In the genomic region with DNA sequence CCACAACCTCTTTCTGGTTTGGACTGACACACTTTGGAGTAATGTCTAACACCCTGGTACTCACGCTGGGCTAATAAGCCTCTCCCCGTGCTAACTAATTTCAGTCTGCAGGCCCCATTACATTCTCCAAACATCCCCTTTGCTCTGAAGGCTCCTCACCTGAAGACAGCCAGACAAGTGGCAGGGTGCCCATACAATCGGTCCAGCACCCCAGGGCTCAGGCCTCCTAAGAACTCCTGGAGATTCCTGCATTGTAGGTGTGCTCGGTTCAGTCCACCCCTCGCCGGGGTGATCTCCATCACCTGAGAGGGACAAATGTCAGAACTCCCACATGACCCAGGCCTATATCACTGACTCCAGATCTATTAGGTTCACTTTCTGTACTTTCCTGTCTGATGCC, we compare ENCODE assay signal across 10 mouse cellular contexts. TPM values are rescaled to one million over a fixed set of nuclear protein-coding genes. Genes with fewer than 3 reads are reported as not detected.
DNase-seq lines count a peak whose midpoint lies in the region; ATAC-seq lines count a peak whose summit lies in the region.
"Had no signal": no experiment of that assay in that cellular context is flagged by ENCODE, and none has a peak within 500 bp of the region (broad histone marks: within the 10 kb centered on the region; RNA-seq: fewer than 3 reads in every experiment).

No protein-coding gene starts in this region.

- no peak overlapping the region for H3K9ac ChIP-seq in hindbrain, embryonic 12.5 days
- H3K9ac ChIP-seq in hindbrain, embryonic 16.5 days (ENCODE audit: low read depth, low read length), result no peak overlapping the region
- no peak overlapping the region for H3K9ac ChIP-seq in limb, embryonic 11.5 days (ENCODE audit: low read length)

- ATAC-seq in hindbrain, embryonic 12.5 days (ENCODE audit: low FRiP score), result no peak
- no peak for ATAC-seq in hindbrain, embryonic 16.5 days
- ATAC-seq in limb, embryonic 11.5 days (ENCODE audit: insufficient number of reproducible peaks, low FRiP score, low TSS enrichment, low read depth), result no peak

- H3K27me3 ChIP-seq in hindbrain, embryonic 12.5 days, result no peaks in the 10 kb centered on the region
- H3K27me3 ChIP-seq in hindbrain, embryonic 16.5 days (replicated peaks; ENCODE audit: control insufficient read depth, insufficient read depth, low read length), result no peaks in the 10 kb centered on the region
- H3K27me3 ChIP-seq in limb, embryonic 11.5 days (ENCODE audit: control insufficient read depth, insufficient read depth, low read length), result no peaks in the 10 kb centered on the region
- H3K27me3 ChIP-seq: heart, embryonic 12.5 days had no signal

- H3K4me1 ChIP-seq in hindbrain, embryonic 12.5 days, result peaks cover 13% of the 10 kb centered on the region
- peaks cover 17% of the 10 kb centered on the region for H3K4me1 ChIP-seq in hindbrain, embryonic 16.5 days (ENCODE audit: control insufficient read depth, insufficient read depth, low read depth, low read length)
- H3K4me1 ChIP-seq in limb, embryonic 11.5 days (ENCODE audit: control insufficient read depth, insufficient read depth, low read length), result peaks cover 2% of the 10 kb centered on the region; the same call in 1 of the 2 replicates

- DNase-seq in thymus, postnatal 14 days, result peak; percentile 29
- no peak for DNase-seq in thymus, postnatal 0 days (ENCODE audit: low spot score)
- DNase-seq in limb, embryonic 11.5 days (ENCODE audit: low spot score), result no peak
- no peak for DNase-seq in natural killer cell, adult 2 months (ENCODE audit: low spot score in 2 of 2)
- no peak for DNase-seq in cerebellum, postnatal 25 days
- DNase-seq in kidney, adult 11 months, result no peak

- no peak overlapping the region for H3K4me3 ChIP-seq in hindbrain, embryonic 12.5 days
- H3K4me3 ChIP-seq in hindbrain, embryonic 16.5 days (ENCODE audit: low read length), result no peak overlapping the region
- H3K4me3 ChIP-seq in limb, embryonic 11.5 days (ENCODE audit: low read depth, low read length), result no peak overlapping the region

- no peaks in the 10 kb centered on the region for H3K36me3 ChIP-seq in hindbrain, embryonic 12.5 days
- H3K36me3 ChIP-seq in hindbrain, embryonic 16.5 days (ENCODE audit: control insufficient read depth, insufficient read depth, low read length), result 0 out of 2 replicates have a peak, but pooled peaks cover 2% of the 10 kb centered on the region
- peaks cover 4% of the 10 kb centered on the region; the same call in 1 of the 2 replicates for H3K36me3 ChIP-seq in limb, embryonic 11.5 days (ENCODE audit: control insufficient read depth, insufficient read depth, low read length)

- 94% methylated on average over 6 of the region's 6 CpGs for WGBS in hindbrain, embryonic 12.5 days
- 94% methylated on average over 6 of the region's 6 CpGs for WGBS in hindbrain, embryonic 16.5 days
- 90% methylated on average over 6 of the region's 6 CpGs for WGBS in limb, embryonic 11.5 days

- peak overlapping the region; percentile 84; the same call in 1 of the 2 replicates for H3K4me2 ChIP-seq in hindbrain, embryonic 12.5 days (replicated peaks)
- H3K4me2 ChIP-seq in hindbrain, embryonic 16.5 days (ENCODE audit: low read length), result no peak overlapping the region
- H3K4me2 ChIP-seq in limb, embryonic 11.5 days (ENCODE audit: low read depth, severe bottlenecking), result peak overlapping the region; percentile 44

- no peaks in the 10 kb centered on the region for H3K9me3 ChIP-seq in hindbrain, embryonic 12.5 days (replicated peaks)
- H3K9me3 ChIP-seq in hindbrain, embryonic 16.5 days (ENCODE audit: control insufficient read depth, low read length), result no peaks in the 10 kb centered on the region
- H3K9me3 ChIP-seq in limb, embryonic 11.5 days (ENCODE audit: control insufficient read depth, low read length), result no peaks in the 10 kb centered on the region
- H3K9me3 ChIP-seq: heart, embryonic 12.5 days had no signal

- no peak overlapping the region for H3K27ac ChIP-seq in hindbrain, embryonic 12.5 days
- H3K27ac ChIP-seq in hindbrain, embryonic 16.5 days (ENCODE audit: low read depth, low read length), result no peak overlapping the region
- H3K27ac ChIP-seq in limb, embryonic 11.5 days (replicated peaks; ENCODE audit: low read depth, low read length), result no peak overlapping the region

RNA-seq across cellular contexts. Expression of gene Gtf2h4, which starts 1.0 kb away (rescaled TPM):
- 34.7 and 37.7 TPM in 2 replicates for polyA plus RNA-seq in hindbrain, embryonic 12.5 days (2016; fragmentation: Nextera tagmentation; extraction: Ambion mirVana)
- polyA plus RNA-seq in hindbrain, embryonic 16.5 days (2015; fragmentation: Nextera tagmentation; extraction: Ambion mirVana), result 27.8 and 28.1 TPM in 2 replicates
- 267 and 319 TPM in 2 replicates for polyA plus RNA-seq in thymus, postnatal 0 days (2015; fragmentation: Nextera tagmentation; extraction: Ambion mirVana)
- polyA plus RNA-seq in limb, embryonic 11.5 days (2014; fragmentation: Nextera tagmentation; extraction: Ambion mirVana), result 56.7 and 57.0 TPM in 2 replicates

RNA-seq across cellular contexts. Expression of gene Vars2, which starts 5.1 kb away (rescaled TPM):
- 16.5 and 16.9 TPM in 2 replicates for polyA plus RNA-seq in hindbrain, embryonic 12.5 days (2016; fragmentation: Nextera tagmentation; extraction: Ambion mirVana)
- 16.7 and 17.9 TPM in 2 replicates for polyA plus RNA-seq in hindbrain, embryonic 16.5 days (2015; fragmentation: Nextera tagmentation; extraction: Ambion mirVana)
- polyA plus RNA-seq in thymus, postnatal 0 days (2015; fragmentation: Nextera tagmentation; extraction: Ambion mirVana), result 22.5 and 27.0 TPM in 2 replicates
- 17.6 and 17.9 TPM in 2 replicates for polyA plus RNA-seq in limb, embryonic 11.5 days (2014; fragmentation: Nextera tagmentation; extraction: Ambion mirVana)

RNA-seq across cellular contexts. Expression of gene Mucl3, which starts 29.0 kb away (rescaled TPM):
- polyA plus RNA-seq in hindbrain, embryonic 12.5 days (2016; fragmentation: Nextera tagmentation; extraction: Ambion mirVana), result 0.15 and 0.20 TPM in 2 replicates
- not detected in 2 replicates for polyA plus RNA-seq in hindbrain, embryonic 16.5 days (2015; fragmentation: Nextera tagmentation; extraction: Ambion mirVana)
- 0.10 and 0.17 TPM in 2 replicates for polyA plus RNA-seq in thymus, postnatal 0 days (2015; fragmentation: Nextera tagmentation; extraction: Ambion mirVana)
- not detected in 2 replicates for polyA plus RNA-seq in limb, embryonic 11.5 days (2014; fragmentation: Nextera tagmentation; extraction: Ambion mirVana)

RNA-seq across cellular contexts. Expression of gene Ddr1, which starts 31.9 kb away (rescaled TPM):
- polyA plus RNA-seq in hindbrain, embryonic 12.5 days (2016; fragmentation: Nextera tagmentation; extraction: Ambion mirVana), result 168 and 182 TPM in 2 replicates
- polyA plus RNA-seq in hindbrain, embryonic 16.5 days (2015; fragmentation: Nextera tagmentation; extraction: Ambion mirVana), result 87.1 and 106 TPM in 2 replicates
- polyA plus RNA-seq in thymus, postnatal 0 days (2015; fragmentation: Nextera tagmentation; extraction: Ambion mirVana), result 33.7 and 33.8 TPM in 2 replicates
- 14.7 and 17.6 TPM in 2 replicates for polyA plus RNA-seq in limb, embryonic 11.5 days (2014; fragmentation: Nextera tagmentation; extraction: Ambion mirVana)

RNA-seq across cellular contexts. Expression of gene Gm9573, which starts 46.1 kb away (rescaled TPM):
- not detected in 2 replicates for polyA plus RNA-seq in hindbrain, embryonic 12.5 days (2016; fragmentation: Nextera tagmentation; extraction: Ambion mirVana)
- not detected in 2 replicates for polyA plus RNA-seq in hindbrain, embryonic 16.5 days (2015; fragmentation: Nextera tagmentation; extraction: Ambion mirVana)
- 0.18 and 0.23 TPM in 2 replicates for polyA plus RNA-seq in thymus, postnatal 0 days (2015; fragmentation: Nextera tagmentation; extraction: Ambion mirVana)
- not detected in 2 replicates for polyA plus RNA-seq in limb, embryonic 11.5 days (2014; fragmentation: Nextera tagmentation; extraction: Ambion mirVana)
- polyA plus RNA-seq: embryonic facial prominence, embryonic 11.5 days; heart, embryonic 12.5 days had no signal
